Mouse (Mus musculus): ENCODE results near the gene Fam102b. TPM values are rescaled to one million over a fixed set of nuclear protein-coding genes. Genes with fewer than 3 reads are reported as not detected.

The Fam102b gene
- polyA plus RNA-seq, 1 experiment from 2014 or later, result 18.0 TPM

DNA sequence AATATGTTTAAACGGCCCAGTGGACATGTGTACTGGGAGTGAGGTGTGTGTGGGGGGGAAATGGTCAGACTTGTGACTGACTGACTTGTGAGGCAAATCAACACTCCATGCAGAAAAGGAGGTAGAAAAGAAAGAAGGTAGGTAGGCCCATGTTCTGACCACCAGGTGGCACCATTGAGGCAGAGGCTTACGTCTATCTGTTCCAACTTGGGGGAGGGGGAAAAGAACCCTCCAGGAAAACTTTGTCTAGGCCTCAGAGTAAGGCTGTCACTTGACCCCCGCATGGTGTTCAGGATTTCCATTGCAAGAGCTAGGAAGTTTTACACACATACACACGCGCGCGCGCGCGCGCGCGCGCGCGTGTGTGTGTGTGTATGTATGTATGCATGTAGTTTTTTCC lies 1.8 kb downstream of the Fam102b start:
- Histone ChIP-seq H3K9me3 (ENCODE audit: control insufficient read depth, low read length) (no peaks in the 10 kb centered on the region), H3K9ac (ENCODE audit: low read depth, low read length) (peak overlapping the region; percentile 37; the same call in 1 of the 2 replicates), H3K27me3 (replicated peaks; ENCODE audit: control insufficient read depth, insufficient read depth, low read length) (no peaks in the 10 kb centered on the region), H3K4me3 (ENCODE audit: low read depth, low read length) (peak overlapping the region; percentile 48), H3K4me2 (ENCODE audit: low read depth, low read length) (peak overlapping the region; percentile 73), H3K27ac (replicated peaks; ENCODE audit: low read depth, low read length) (no peak overlapping the region), H3K36me3 (ENCODE audit: control insufficient read depth, insufficient read depth, low read length) (no peaks in the 10 kb centered on the region), H3K4me1 (ENCODE audit: control insufficient read depth, insufficient read depth, low read length) (peaks cover 26% of the 10 kb centered on the region)
- DNase-seq (ENCODE audit: low spot score) (peak; percentile 92), ATAC-seq (ENCODE audit: low read depth) (0 out of 2 replicates have a peak, but pooled peaks have one; percentile 8)
- 15% methylated on average over 16 of the region's 16 CpGs for WGBS

DNA sequence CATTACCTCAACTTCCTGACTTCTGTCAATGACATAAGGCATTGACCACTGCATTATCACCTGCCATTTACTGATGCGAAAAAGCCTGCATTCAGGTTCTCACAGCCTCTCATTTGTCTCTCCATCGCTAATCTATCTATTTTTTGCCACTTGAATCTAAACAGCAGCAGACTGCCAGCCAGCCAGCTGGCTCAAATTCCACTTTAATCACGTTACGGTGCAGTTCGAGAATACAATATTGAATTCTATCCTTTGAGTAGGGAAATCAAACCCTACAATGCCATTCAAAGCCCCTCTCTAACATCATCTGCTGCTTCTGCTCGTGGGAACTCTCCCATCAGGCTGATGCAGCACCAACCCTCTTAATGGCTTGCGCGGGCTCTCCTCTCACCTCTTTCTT lies 4.3 kb downstream of the Fam102b start:
- 55% methylated on average over 8 of the region's 8 CpGs for WGBS
- ATAC-seq (ENCODE audit: low read depth), result no peak
- Histone ChIP-seq H3K4me2 (ENCODE audit: low read depth, low read length) (no peak overlapping the region), H3K4me1 (ENCODE audit: control insufficient read depth, insufficient read depth, low read length) (peaks cover 26% of the 10 kb centered on the region), H3K27ac (replicated peaks; ENCODE audit: low read depth, low read length) (no peak overlapping the region), H3K36me3 (ENCODE audit: control insufficient read depth, insufficient read depth, low read length) (no peaks in the 10 kb centered on the region), H3K9me3 (ENCODE audit: control insufficient read depth, low read length) (no peaks in the 10 kb centered on the region), H3K27me3 (replicated peaks; ENCODE audit: control insufficient read depth, insufficient read depth, low read length) (no peaks in the 10 kb centered on the region), H3K4me3 (ENCODE audit: low read depth, low read length) (no peak overlapping the region), H3K9ac (ENCODE audit: low read depth, low read length) (no peak overlapping the region)
- no peak for DNase-seq (ENCODE audit: low spot score)

DNA sequence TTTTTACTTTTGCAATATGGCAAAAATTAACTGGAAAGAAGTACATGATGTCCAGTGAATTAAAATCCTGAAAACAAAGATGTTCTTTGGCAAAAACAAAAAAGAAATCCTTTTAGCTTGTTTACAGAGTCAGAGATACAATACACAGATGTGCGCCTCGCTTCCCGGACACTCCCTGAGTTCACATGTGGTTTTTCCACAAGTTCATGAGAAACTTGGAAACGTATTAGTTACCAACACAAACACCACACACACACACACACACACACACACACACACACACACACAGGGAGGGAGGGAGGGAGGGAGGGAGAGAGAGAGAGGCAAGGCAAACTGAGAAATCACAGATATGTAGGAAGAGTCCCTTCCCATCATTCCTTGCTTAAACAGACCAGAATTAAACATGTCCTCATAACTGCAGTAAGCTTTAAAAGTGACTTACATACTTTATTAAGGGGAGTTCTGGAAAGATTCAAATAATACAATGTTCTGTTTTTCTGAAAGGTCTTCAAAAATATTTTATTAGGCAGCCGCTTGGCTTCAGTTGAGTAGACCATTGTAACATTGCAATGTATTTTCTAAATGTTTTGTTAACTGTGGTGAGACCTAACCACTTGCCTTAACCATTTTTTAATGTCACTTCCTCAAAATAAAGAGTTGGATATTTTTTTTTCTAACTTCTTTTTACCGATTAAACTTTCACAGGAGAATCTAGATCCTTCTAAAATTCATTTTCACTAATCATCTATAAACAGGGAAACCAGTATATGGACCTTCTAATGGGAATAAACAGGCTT lies 5.5 kb downstream of the Fam102b start:
- H3K9ac ChIP-seq (ENCODE audit: low read depth, low read length), result no peak overlapping the region
- H3K27ac ChIP-seq (replicated peaks; ENCODE audit: low read depth, low read length), result no peak overlapping the region
- H3K27me3 ChIP-seq (replicated peaks; ENCODE audit: control insufficient read depth, insufficient read depth, low read length), result no peaks in the 10 kb centered on the region
- H3K4me3 ChIP-seq (ENCODE audit: low read depth, low read length), result no peak overlapping the region
- H3K4me1 ChIP-seq (ENCODE audit: control insufficient read depth, insufficient read depth, low read length), result peaks cover 26% of the 10 kb centered on the region
- H3K9me3 ChIP-seq (ENCODE audit: control insufficient read depth, low read length), result no peaks in the 10 kb centered on the region
- H3K4me2 ChIP-seq (ENCODE audit: low read depth, low read length), result no peak overlapping the region
- H3K36me3 ChIP-seq (ENCODE audit: control insufficient read depth, insufficient read depth, low read length), result no peaks in the 10 kb centered on the region
- 77% methylated on average over 6 of the region's 6 CpGs for WGBS
- DNase-seq (ENCODE audit: low spot score), result no peak
- ATAC-seq (ENCODE audit: low read depth), result no peak

DNA sequence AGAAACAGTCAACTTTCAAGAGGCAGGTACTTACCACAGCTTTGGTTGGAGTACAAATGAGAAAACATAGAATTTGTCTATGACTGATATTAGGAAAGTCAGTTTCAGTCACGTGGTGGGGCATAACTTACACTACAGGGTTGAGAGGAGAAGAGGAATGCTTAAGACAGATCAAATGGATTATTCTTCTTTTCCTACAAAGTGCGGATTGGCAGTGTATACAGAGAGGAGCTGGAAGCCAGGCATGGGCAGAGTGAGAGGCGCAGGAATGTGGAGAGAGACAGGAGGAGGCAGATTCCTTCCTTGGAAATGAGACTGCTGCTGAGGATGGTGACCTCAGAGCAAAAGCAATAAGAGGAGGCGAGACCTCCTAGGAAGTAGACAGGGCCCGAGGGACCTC lies 9.1 kb downstream of the Fam102b start:
- peaks cover 12% of the 10 kb centered on the region for H3K4me1 ChIP-seq (ENCODE audit: control insufficient read depth, insufficient read depth, low read length)
- WGBS, result 79% methylated on average over 5 of the region's 5 CpGs
- H3K27ac ChIP-seq (replicated peaks; ENCODE audit: low read depth, low read length), result no peak overlapping the region
- no peaks in the 10 kb centered on the region for H3K27me3 ChIP-seq (replicated peaks; ENCODE audit: control insufficient read depth, insufficient read depth, low read length)
- no peak overlapping the region for H3K9ac ChIP-seq (ENCODE audit: low read depth, low read length)
- H3K4me2 ChIP-seq (ENCODE audit: low read depth, low read length), result no peak overlapping the region
- ATAC-seq (ENCODE audit: low read depth), result no peak
- no peak for DNase-seq (ENCODE audit: low spot score)
- H3K36me3 ChIP-seq (ENCODE audit: control insufficient read depth, insufficient read depth, low read length), result no peaks in the 10 kb centered on the region
- no peaks in the 10 kb centered on the region for H3K9me3 ChIP-seq (ENCODE audit: control insufficient read depth, low read length)
- H3K4me3 ChIP-seq (ENCODE audit: low read depth, low read length), result no peak overlapping the region

DNA sequence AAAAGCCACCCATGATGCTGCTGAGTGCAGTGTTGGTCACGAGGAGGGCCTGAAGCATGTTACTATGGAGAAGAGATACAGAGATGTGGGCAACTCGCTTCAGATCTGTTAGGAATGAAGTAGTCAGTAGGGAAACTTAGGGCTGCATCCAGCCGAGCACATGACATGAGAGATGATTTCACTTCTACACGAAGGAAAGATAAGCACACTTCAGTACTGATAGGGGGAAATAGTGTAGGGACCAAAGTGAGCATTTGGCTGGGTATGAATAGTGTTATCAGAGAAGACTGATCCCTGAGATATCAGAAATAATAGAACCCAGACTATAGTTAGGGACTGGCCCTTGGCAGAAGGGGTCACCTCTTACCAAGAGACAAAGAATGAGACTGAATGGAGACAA lies 14.8 kb downstream of the Fam102b start:
- H3K27me3 ChIP-seq (replicated peaks; ENCODE audit: control insufficient read depth, insufficient read depth, low read length), result no peaks in the 10 kb centered on the region
- ATAC-seq (ENCODE audit: low read depth) (no peak), DNase-seq (ENCODE audit: low spot score) (no peak)
- H3K4me2 ChIP-seq (ENCODE audit: low read depth, low read length), result no peak overlapping the region
- WGBS, result 88% methylated on average over 4 of the region's 4 CpGs
- H3K4me3 ChIP-seq (ENCODE audit: low read depth, low read length), result no peak overlapping the region
- H3K4me1 ChIP-seq (ENCODE audit: control insufficient read depth, insufficient read depth, low read length), result peaks cover 9% of the 10 kb centered on the region; the same call in 1 of the 2 replicates
- H3K27ac ChIP-seq (replicated peaks; ENCODE audit: low read depth, low read length), result no peak overlapping the region
- no peaks in the 10 kb centered on the region for H3K9me3 ChIP-seq (ENCODE audit: control insufficient read depth, low read length)
- H3K9ac ChIP-seq (ENCODE audit: low read depth, low read length), result no peak overlapping the region
- H3K36me3 ChIP-seq (ENCODE audit: control insufficient read depth, insufficient read depth, low read length), result no peaks in the 10 kb centered on the region

DNA sequence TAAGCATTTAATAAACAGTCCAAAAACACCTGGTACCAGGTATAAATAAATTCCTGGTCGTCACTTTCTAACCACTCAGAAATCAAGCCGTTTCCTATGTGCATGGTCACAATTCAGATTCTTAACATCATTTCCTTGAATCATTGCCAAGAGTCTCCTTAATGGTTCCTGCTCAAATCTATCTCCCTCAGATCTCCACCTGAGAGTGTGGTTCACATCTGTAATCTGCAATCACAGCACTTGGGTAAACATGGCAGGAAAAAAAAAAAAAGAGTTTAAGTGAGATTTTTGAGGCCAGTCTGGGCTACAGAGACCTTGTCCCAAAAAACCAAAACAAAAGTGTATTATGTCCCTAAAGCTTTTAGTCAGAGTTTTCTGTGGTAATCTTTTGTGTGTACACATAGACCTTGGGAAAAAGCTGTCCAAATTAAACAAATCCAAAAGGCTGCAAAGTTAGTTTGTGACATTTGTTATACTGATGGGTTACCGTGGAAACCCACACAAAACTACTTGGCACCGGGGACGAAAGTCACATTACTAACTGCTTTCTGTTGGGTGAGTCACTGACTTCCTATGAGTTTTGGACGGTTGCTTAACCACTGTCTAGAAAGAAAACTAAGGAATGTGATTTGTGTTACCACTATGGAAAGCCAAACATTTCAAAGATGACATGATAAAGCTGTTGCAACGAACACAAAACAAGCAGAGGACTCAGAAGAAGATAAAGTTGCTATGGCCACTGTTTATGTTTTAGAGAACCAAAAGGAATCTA lies 16.7 kb downstream of the Fam102b start:
- ATAC-seq (ENCODE audit: low read depth), result peak; percentile 41; the same call in 1 of the 2 replicates

DNA sequence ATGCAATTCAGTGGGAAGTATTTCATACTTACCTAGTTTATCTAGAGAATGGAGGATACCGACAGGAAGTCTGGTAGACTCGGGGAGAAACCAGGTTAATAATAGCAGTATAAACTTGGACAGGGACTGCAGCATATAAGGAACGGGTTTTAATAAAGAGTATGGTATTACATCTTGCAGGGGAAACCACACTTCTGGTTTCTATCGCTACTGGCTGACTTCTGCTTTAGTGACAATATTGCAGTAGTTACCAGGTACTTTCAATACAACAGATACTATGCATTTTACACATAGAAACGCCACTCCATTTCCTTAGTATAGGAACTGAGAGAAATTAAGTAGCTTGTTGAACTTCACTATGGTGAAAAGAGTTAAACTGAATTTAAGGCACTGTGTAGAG lies 19.2 kb downstream of the Fam102b start:
- ATAC-seq (ENCODE audit: low read depth) (no peak), DNase-seq (ENCODE audit: low spot score) (no peak)
- Histone ChIP-seq H3K36me3 (ENCODE audit: control insufficient read depth, insufficient read depth, low read length) (no peaks in the 10 kb centered on the region), H3K27me3 (replicated peaks; ENCODE audit: control insufficient read depth, insufficient read depth, low read length) (no peaks in the 10 kb centered on the region), H3K4me1 (ENCODE audit: control insufficient read depth, insufficient read depth, low read length) (peaks cover 9% of the 10 kb centered on the region; the same call in 1 of the 2 replicates), H3K9ac (ENCODE audit: low read depth, low read length) (no peak overlapping the region), H3K4me2 (ENCODE audit: low read depth, low read length) (no peak overlapping the region), H3K4me3 (ENCODE audit: low read depth, low read length) (no peak overlapping the region), H3K9me3 (ENCODE audit: control insufficient read depth, low read length) (no peaks in the 10 kb centered on the region), H3K27ac (replicated peaks; ENCODE audit: low read depth, low read length) (no peak overlapping the region)
- WGBS, result 86% methylated on average over 5 of the region's 5 CpGs

More for the DNA sequence above, 16.7 kb downstream of the Fam102b start:
- Histone ChIP-seq H3K4me2 (ENCODE audit: low read depth, low read length) (no peak overlapping the region), H3K9ac (ENCODE audit: low read depth, low read length) (no peak overlapping the region), H3K36me3 (ENCODE audit: control insufficient read depth, insufficient read depth, low read length) (no peaks in the 10 kb centered on the region), H3K27ac (replicated peaks; ENCODE audit: low read depth, low read length) (no peak overlapping the region), H3K4me3 (ENCODE audit: low read depth, low read length) (no peak overlapping the region), H3K4me1 (ENCODE audit: control insufficient read depth, insufficient read depth, low read length) (peaks cover 9% of the 10 kb centered on the region; the same call in 1 of the 2 replicates), H3K27me3 (replicated peaks; ENCODE audit: control insufficient read depth, insufficient read depth, low read length) (no peaks in the 10 kb centered on the region), H3K9me3 (ENCODE audit: control insufficient read depth, low read length) (no peaks in the 10 kb centered on the region)
- peak; percentile 69 for DNase-seq (ENCODE audit: low spot score)
- WGBS, result 48% methylated on average over 7 of the region's 7 CpGs

DNA sequence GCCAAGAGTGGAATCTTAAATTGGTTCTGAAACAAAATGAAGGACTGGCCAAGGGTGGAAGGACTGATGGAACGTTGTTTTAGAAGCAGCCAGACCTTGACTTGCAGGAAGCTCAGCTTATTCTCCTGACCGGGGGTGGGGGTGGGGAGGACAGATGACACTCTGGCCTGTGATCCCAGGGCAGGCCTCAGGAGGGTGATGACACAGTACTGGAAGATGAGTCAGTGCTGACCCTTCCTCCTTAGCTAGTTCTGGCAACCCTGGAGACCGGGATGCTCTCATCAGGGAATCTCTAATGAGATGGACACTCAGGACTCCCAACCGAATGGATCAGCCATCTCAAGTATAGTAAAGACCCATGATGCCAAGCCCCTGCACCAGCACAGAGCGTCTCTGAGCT lies 21.6 kb downstream of the Fam102b start:
- Histone ChIP-seq H3K4me3 (ENCODE audit: low read depth, low read length) (no peak overlapping the region), H3K27ac (replicated peaks; ENCODE audit: low read depth, low read length) (no peak overlapping the region), H3K27me3 (replicated peaks; ENCODE audit: control insufficient read depth, insufficient read depth, low read length) (no peaks in the 10 kb centered on the region), H3K4me2 (ENCODE audit: low read depth, low read length) (no peak overlapping the region), H3K36me3 (ENCODE audit: control insufficient read depth, insufficient read depth, low read length) (peaks cover 15% of the 10 kb centered on the region; the same call in 1 of the 2 replicates), H3K9me3 (ENCODE audit: control insufficient read depth, low read length) (no peaks in the 10 kb centered on the region), H3K4me1 (ENCODE audit: control insufficient read depth, insufficient read depth, low read length) (0 out of 2 replicates have a peak, but pooled peaks cover 3% of the 10 kb centered on the region), H3K9ac (ENCODE audit: low read depth, low read length) (no peak overlapping the region)
- no peak for ATAC-seq (ENCODE audit: low read depth)
- DNase-seq (ENCODE audit: low spot score), result no peak
- WGBS, result 73% methylated on average over 5 of the region's 5 CpGs

Measured in embryonic facial prominence, embryonic 14.5 days (tissue).